Mouse (Mus musculus): ENCODE results near the gene Tcp11l2.

DNA sequence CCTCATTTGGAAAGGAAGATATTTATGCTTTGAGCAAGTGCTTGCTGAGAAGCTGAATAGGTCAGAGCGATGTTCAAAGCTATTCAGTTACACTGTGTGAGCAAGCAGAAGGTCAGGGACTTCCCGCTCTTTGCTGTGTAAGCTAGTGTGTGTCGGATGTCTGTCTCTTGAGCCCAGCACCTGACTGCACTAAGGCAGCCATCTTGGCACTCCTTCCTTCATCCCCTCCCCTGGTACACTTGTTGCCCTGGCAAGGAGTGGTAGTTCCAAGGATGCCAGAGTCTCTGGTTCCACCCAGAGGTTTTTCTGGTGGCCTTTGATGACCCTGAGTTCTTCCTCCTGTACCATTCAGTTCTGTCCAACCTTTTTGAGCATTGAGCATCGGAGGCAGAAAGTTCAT lies 16.4 kb upstream of the Tcp11l2 start:
- no peak for TF ChIP-seq USF1 (IDR thresholded peaks at IDR 0.05; ENCODE audit: low read depth)
- no peak for TF ChIP-seq POLR2A (IDR thresholded peaks at IDR 0.05; ENCODE audit: insufficient read length, low read depth)
- no peak for TF ChIP-seq MAX (IDR thresholded peaks at IDR 0.05; ENCODE audit: low read depth)
- no peak for TF ChIP-seq E2F4 (IDR thresholded peaks at IDR 0.05; ENCODE audit: insufficient read depth)
- TF ChIP-seq POLR2AphosphoS2 (IDR thresholded peaks at IDR 0.05; ENCODE audit: insufficient read length, low read depth), result no peak
- TF ChIP-seq TCF3 (IDR thresholded peaks at IDR 0.05; ENCODE audit: insufficient read length, low read depth), result no peak
- TF ChIP-seq MYOD1 (IDR thresholded peaks at IDR 0.05; ENCODE audit: control insufficient read depth in 1 of 3, insufficient read length in 2 of 3, low read depth in 2 of 3), result no peak
- no peak for TF ChIP-seq TCF12 (IDR thresholded peaks at IDR 0.05; ENCODE audit: insufficient read depth, poor library complexity, severe bottlenecking)
- TF ChIP-seq REST (IDR thresholded peaks at IDR 0.05; ENCODE audit: insufficient read depth, insufficient read length), result no peak
- TF ChIP-seq CEBPB (IDR thresholded peaks at IDR 0.05; ENCODE audit: insufficient read depth, poor library complexity, severe bottlenecking), result no peak

Data from myocyte (in vitro differentiated cells).